Mouse (Mus musculus): ENCODE results near the gene Gm17651. TPM values are rescaled to one million over a fixed set of nuclear protein-coding genes. Genes with fewer than 3 reads are reported as not detected.

The Gm17651 gene
- polyA plus RNA-seq, 1 experiment from 2014 or later: not detected

DNA sequence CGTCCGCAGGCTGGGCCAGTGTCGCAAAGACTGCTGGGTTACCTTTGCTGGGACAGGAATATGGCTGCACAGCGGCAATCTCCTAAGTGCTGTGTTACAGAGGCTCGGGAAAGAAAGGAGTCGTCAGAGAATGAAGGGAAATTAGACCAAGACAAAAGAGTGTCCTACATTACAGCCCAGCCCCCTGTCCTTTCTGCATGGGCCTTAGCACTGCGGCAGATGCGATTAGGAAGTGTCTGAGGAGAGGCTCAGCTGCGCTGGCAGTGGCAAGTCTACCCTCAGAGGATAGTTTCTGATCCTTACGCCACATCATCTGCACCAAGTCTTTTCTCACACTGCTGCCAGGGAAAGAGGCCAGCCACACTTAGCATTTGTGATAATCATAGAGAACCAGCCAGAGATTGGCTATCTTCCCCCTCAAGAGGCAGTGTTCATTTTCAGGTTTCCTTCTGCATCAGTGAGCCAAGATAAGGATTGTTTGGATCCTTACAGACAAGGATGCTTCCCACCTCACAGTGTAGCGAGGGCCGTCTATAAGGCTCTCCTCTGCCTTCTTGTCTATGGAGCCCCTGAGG, 17.0 kb upstream of the Gm17651 start:
- peaks cover 7% of the 10 kb centered on the region; the same call in 1 of the 2 replicates for H3K36me3 ChIP-seq
- no peak overlapping the region for H3K9ac ChIP-seq (replicated peaks)
- H3K4me3 ChIP-seq: no peak overlapping the region
- H3K4me1 ChIP-seq: no peaks in the 10 kb centered on the region
- H3K4me2 ChIP-seq (replicated peaks): no peak overlapping the region
- H3K9me3 ChIP-seq: no peaks in the 10 kb centered on the region
- no peaks in the 10 kb centered on the region for H3K27me3 ChIP-seq
- 52% methylated on average over 12 of the region's 12 CpGs for WGBS
- ATAC-seq (replicated peaks): 0 out of 2 replicates have a peak, but pooled peaks have one; percentile 40
- H3K27ac ChIP-seq (replicated peaks): no peak overlapping the region

DNA sequence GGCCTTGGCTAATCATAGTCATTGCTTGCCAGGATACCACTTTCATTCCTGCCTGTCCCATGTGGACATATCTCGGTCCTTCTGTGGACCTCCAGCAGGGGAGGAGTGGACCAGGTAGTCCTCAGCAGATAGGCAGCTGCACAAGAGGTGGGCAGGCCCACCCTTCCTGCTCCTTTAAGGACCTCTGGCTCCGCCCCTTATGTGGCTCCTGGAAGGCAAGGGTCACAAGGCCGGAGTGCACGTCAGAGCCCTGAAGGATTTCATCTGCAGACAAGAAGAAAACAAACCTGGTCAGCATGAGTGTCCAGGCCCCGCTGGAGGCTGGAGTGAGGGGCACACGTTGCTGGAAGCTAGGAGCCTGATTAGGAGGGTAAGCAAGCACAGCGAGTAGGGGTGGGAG, 16.1 kb upstream of the Gm17651 start:
- Histone ChIP-seq H3K4me1 (no peaks in the 10 kb centered on the region), H3K27me3 (no peaks in the 10 kb centered on the region), H3K36me3 (peaks cover 7% of the 10 kb centered on the region; the same call in 1 of the 2 replicates), H3K4me3 (no peak overlapping the region), H3K27ac (replicated peaks) (no peak overlapping the region), H3K9ac (replicated peaks) (no peak overlapping the region), H3K4me2 (replicated peaks) (no peak overlapping the region), H3K9me3 (no peaks in the 10 kb centered on the region)
- 71% methylated on average over 7 of the region's 7 CpGs for whole genome bisulfite sequencing
- no peak for ATAC-seq (replicated peaks)

DNA sequence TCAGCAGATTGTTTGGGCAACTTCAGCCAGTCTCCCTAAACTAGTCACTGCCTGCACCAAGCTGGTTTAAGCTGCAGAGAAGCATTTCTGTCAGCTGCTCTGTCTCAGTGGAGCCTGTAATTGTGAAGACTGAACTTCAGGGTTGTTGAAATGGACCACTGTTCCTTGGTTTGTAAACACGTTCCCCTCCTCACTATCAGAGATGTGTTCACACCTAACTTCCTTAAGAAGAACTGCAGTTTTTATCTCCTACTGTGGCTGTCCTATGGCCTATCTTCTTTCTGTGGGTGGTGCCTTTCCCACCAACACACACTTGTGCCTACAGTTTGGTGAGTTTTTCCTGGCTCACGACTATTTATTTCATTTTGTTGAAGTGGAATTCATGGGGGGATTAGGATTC, 14.8 kb upstream of the Gm17651 start:
- 87% methylated on average over 2 of the region's 2 CpGs for WGBS
- no peak overlapping the region for H3K4me2 ChIP-seq (replicated peaks)
- no peaks in the 10 kb centered on the region for H3K27me3 ChIP-seq
- ATAC-seq (replicated peaks): no peak
- H3K36me3 ChIP-seq: peaks cover 3% of the 10 kb centered on the region; the same call in 1 of the 2 replicates
- no peaks in the 10 kb centered on the region for H3K4me1 ChIP-seq
- no peak overlapping the region for H3K9ac ChIP-seq (replicated peaks)
- no peak overlapping the region for H3K27ac ChIP-seq (replicated peaks)
- no peaks in the 10 kb centered on the region for H3K9me3 ChIP-seq
- no peak overlapping the region for H3K4me3 ChIP-seq

DNA sequence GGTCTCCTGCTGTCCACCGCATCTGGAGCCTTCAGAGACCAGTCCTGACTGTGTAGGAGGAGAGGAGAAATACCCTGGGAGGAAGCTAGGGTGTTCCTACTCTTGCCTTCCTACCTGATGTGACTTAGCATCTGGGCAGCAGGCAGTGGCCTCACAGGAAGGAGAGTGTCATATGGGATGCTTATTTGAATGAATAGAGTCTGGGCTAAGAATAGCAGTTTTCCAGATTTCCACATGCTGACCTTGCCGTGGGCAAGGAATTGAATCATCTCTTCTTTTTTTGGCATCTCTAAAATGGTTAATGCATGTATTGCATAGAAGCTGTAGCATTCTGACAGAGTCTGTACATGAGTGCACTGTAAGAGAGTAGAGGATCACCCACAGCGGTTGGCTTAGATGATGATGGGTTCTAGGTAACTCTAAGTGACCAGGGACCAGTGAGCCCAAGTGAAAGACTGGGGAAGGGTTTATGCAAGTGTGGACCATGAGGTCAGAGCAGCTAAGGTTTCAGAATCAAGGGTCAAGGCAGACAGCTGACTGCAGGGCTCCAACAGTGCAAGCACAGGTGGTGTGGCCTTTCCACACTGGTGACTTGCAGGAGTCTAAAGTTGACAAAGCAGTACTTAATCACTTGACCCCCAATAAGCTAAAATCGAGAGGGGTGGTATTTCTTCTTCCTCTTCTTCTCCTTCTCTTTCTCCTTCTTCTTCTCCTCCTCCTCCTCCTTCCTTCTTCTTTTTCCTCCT, 12.1 kb upstream of the Gm17651 start:
- WGBS: 88% methylated on average over 4 of the region's 4 CpGs
- no peaks in the 10 kb centered on the region for H3K9me3 ChIP-seq
- no peak overlapping the region for H3K9ac ChIP-seq (replicated peaks)
- no peak for ATAC-seq (replicated peaks)
- H3K4me2 ChIP-seq (replicated peaks): no peak overlapping the region
- no peaks in the 10 kb centered on the region for H3K36me3 ChIP-seq
- H3K4me1 ChIP-seq: peaks cover 13% of the 10 kb centered on the region
- peaks cover 11% of the 10 kb centered on the region; the same call in 1 of the 2 replicates for H3K27me3 ChIP-seq
- no peak overlapping the region for H3K27ac ChIP-seq (replicated peaks)
- no peak overlapping the region for H3K4me3 ChIP-seq

DNA sequence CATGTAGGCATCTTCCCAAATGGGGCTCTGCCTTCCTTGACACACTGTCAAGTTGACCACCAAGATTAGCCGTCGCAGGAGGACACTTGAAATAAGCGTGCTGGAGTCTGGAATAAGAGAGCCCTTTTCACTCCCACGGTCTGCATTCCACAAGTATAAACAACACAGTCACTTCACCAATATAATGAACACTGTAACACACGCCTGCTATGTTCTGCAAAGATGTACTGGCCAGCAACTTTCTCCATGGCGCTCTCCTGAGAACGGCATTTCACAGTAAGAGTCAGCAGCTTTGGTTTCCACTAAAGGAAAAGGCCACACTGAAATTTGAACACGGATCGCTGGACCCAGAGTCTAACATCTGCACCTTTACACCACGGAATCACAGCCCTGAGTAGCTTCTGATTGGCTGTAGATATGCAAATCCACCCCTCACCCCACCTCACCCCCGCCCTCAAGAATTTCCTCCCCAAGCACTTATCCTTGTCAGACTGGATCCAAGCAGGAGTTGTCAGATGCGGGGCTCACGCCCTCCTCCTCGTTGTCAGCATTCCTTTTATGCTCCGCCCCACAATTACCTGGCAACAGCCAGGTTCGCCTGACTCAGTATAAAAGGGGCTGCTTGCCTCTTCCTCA, 9.2 kb upstream of the Gm17651 start:
- ATAC-seq (replicated peaks): no peak
- no peaks in the 10 kb centered on the region for H3K36me3 ChIP-seq

DNA sequence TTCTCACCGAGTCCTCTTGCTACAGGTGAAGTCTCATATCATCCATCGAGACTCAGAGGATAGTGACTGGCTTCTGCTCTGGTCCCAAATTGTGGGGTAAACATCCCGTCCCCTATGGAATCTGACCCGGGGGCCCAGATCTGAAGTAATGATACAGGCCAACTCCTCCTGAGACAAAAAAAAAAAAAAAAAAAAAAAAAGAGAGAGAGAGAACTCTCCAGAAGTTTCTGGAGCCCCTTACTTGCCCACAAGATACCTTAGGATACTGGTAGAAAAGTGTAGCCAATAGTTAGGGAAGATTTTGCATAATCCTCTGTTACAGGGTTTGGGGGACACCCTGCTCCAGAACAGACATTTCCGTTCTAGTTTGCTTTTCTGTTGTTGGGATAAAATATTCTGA, 8.1 kb upstream of the Gm17651 start:
- Histone ChIP-seq H3K9me3 (no peaks in the 10 kb centered on the region), H3K36me3 (no peaks in the 10 kb centered on the region), H3K9ac (replicated peaks) (no peak overlapping the region), H3K4me2 (replicated peaks) (peak overlapping the region; percentile 47; the same call in 1 of the 2 replicates), H3K4me1 (peaks cover 23% of the 10 kb centered on the region), H3K27me3 (peaks cover 14% of the 10 kb centered on the region; the same call in 1 of the 2 replicates), H3K4me3 (no peak overlapping the region), H3K27ac (replicated peaks) (no peak overlapping the region)
- WGBS: 22% methylated on average over 5 of the region's 5 CpGs
- no peak for ATAC-seq (replicated peaks)

More for the DNA sequence above, 9.2 kb upstream of the Gm17651 start:
- no peaks in the 10 kb centered on the region for H3K9me3 ChIP-seq
- H3K4me1 ChIP-seq: peaks cover 23% of the 10 kb centered on the region
- H3K4me2 ChIP-seq (replicated peaks): peak overlapping the region; percentile 3; the same call in 1 of the 2 replicates
- 0 out of 2 replicates have a peak overlapping the region, but pooled peaks have one; percentile 1 for H3K4me3 ChIP-seq
- 6% methylated on average over 16 of the region's 16 CpGs for WGBS
- peaks cover 14% of the 10 kb centered on the region; the same call in 1 of the 2 replicates for H3K27me3 ChIP-seq
- H3K9ac ChIP-seq (replicated peaks): no peak overlapping the region
- no peak overlapping the region for H3K27ac ChIP-seq (replicated peaks)

DNA sequence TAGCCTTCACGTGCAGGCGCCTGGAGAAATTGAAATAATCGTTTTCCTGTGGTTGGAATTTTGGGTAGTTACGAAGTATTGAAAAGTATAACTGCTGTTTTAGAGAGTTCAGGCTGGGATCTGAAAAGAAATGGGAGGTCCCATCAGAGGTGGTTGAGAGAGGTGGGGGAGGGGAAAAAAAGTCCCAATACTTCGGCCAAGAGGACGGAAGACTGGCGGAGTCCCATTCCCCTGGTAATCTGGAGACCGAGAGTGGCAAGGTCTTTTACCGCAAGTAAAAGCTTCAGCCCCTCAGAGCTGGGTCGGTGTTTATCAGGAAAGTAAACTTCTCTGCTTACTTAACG, 7.6 kb upstream of the Gm17651 start:
- Histone ChIP-seq H3K9me3 (no peaks in the 10 kb centered on the region), H3K36me3 (no peaks in the 10 kb centered on the region), H3K4me3 (peak overlapping the region; percentile 30), H3K27me3 (peaks cover 14% of the 10 kb centered on the region; the same call in 1 of the 2 replicates), H3K4me2 (replicated peaks) (peak overlapping the region; percentile 47), H3K9ac (replicated peaks) (no peak overlapping the region), H3K4me1 (peaks cover 23% of the 10 kb centered on the region), H3K27ac (replicated peaks) (no peak overlapping the region)
- ATAC-seq (replicated peaks): no peak
- 3% methylated on average over 11 of the region's 11 CpGs for WGBS

DNA sequence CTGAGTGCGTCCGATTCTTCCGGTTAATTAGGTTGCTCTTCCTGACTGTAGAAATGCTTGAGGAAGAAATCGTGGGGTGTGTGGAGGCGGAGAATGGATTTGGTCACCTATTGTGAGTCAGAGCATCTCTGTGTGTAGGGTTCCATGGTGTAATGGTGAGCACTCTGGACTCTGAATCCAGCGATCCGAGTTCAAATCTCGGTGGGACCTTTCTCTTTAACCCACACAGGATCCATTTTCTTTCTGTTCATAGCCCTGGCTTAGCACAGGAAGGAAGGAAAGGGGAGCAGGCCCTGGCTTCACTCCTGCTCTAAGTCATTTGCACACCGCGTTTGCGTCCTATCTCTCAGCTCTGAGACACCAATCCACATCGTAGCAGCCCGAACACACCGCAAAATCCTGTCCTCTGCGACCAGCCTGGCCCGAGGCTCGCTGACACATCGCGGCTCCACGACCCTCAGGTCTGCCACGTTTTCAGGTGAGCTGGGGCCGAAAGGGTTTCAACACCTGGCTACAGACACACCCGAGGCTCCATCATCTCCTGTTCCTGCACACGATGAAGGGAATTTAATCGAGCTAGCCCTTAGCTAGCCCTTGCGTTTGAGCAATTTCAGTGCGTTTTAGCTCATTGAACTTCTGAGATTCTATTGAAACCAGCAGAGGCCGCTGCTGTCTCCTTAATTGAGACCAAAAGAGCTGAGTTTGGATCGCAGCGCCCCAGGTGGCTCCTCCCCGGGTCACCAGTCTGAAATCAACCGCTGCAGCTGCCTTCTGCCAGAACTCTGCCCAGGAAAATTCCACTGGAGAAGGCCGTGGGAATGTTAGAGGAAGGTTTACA, 7.0 kb upstream of the Gm17651 start:
- peak; percentile 42 for ATAC-seq (replicated peaks)
- no peaks in the 10 kb centered on the region for H3K36me3 ChIP-seq
- peak overlapping the region; percentile 47 for H3K4me2 ChIP-seq (replicated peaks)
- peak overlapping the region; percentile 30 for H3K4me3 ChIP-seq
- WGBS: under 1% methylated on average over 33 of the region's 33 CpGs
- no peaks in the 10 kb centered on the region for H3K9me3 ChIP-seq
- H3K27me3 ChIP-seq: peaks cover 14% of the 10 kb centered on the region; the same call in 1 of the 2 replicates
- peaks cover 23% of the 10 kb centered on the region for H3K4me1 ChIP-seq
- peak overlapping the region; percentile 5 for H3K9ac ChIP-seq (replicated peaks)
- no peak overlapping the region for H3K27ac ChIP-seq (replicated peaks)

DNA sequence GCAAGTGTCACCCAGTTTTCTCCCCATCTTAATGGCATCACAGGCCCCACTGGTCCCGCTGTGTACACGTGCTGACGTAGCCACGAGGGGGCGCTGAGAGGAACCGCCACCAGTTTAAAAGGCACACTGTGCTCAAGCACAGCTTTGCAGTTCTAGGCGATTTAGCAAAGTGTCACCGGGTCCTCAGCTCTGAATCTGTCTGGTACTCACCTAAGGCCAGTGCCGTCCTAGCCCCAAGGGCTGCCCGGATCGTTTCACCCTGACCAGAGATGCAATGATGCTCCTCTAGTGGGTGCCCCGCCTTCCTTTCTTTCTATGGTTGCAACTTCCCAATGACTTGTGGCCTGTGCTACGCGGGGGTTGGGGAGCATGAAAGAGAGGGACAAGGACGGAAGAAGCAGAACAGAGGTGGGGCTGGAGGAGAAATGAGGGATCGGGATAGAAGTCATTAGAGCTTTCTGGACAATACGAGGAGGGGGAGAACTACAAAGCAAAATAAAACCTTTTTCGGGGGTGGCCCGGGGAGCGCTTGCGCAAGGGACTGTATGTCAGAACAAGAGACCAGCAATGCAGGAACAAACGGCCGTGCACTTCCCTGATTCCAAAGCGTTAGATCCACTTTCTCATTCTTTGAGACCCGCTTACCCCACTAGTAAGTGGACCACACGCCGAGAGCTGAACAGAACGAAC, 6.3 kb upstream of the Gm17651 start:
- Histone ChIP-seq H3K36me3 (no peaks in the 10 kb centered on the region), H3K4me1 (peaks cover 23% of the 10 kb centered on the region), H3K27ac (replicated peaks) (no peak overlapping the region), H3K27me3 (peaks cover 14% of the 10 kb centered on the region; the same call in 1 of the 2 replicates), H3K4me2 (replicated peaks) (peak overlapping the region; percentile 47), H3K9ac (replicated peaks) (peak overlapping the region; percentile 5; the same call in 1 of the 2 replicates), H3K9me3 (no peaks in the 10 kb centered on the region), H3K4me3 (peak overlapping the region; percentile 30)
- ATAC-seq (replicated peaks): peak; percentile 87
- WGBS: under 1% methylated on average over 28 of the region's 28 CpGs

DNA sequence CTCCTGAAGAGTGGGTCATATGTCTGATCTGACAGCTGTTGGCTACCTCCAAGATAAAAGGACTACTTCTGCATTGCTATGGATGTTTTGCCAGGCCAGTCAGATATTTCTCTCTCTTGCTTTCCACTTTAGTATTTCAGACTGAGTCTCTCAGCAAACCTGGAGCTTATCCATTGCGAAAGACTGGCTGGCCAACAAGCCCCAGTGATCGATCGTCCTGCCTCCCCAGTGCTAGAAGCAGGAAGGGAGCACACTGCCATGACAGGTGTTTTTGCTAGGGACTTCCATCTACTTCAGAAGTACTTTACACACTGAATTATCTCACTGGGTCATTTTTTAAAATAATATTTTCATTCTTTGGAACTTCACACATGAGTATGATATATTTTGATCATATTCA, 3.9 kb upstream of the Gm17651 start:
- H3K4me2 ChIP-seq (replicated peaks): no peak overlapping the region
- no peaks in the 10 kb centered on the region for H3K36me3 ChIP-seq
- ATAC-seq (replicated peaks): no peak
- no peak overlapping the region for H3K27ac ChIP-seq (replicated peaks)
- H3K4me1 ChIP-seq: peaks cover 17% of the 10 kb centered on the region
- H3K4me3 ChIP-seq: no peak overlapping the region
- 96% methylated on average over 3 of the region's 3 CpGs for WGBS
- H3K9me3 ChIP-seq: no peaks in the 10 kb centered on the region
- no peak overlapping the region for H3K9ac ChIP-seq (replicated peaks)
- peaks cover 14% of the 10 kb centered on the region; the same call in 1 of the 2 replicates for H3K27me3 ChIP-seq

DNA sequence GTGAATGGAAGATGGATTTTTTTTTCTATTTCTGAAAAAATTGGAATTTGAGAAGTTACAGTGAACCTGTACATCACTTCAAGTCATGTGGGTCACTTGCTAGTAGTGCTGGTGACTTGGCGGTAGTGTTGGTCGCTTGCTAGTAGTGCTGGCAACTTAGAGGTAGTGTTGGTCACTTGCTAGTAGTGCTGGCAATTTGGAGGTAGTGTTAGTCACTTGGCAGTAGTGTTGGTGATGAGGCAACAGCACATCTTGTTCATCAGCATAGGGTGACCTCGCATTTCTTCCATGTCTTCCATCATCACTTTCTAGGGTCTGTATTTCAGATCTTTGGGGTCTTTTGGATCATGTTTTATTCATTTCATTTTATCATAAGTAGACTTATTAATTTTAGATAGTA, 1.6 kb upstream of the Gm17651 start:
- Histone ChIP-seq H3K9ac (replicated peaks) (no peak overlapping the region), H3K9me3 (no peaks in the 10 kb centered on the region), H3K4me1 (peaks cover 6% of the 10 kb centered on the region), H3K36me3 (no peaks in the 10 kb centered on the region), H3K27me3 (0 out of 2 replicates have a peak, but pooled peaks cover 3% of the 10 kb centered on the region), H3K4me2 (replicated peaks) (no peak overlapping the region), H3K4me3 (no peak overlapping the region), H3K27ac (replicated peaks) (no peak overlapping the region)
- no peak for ATAC-seq (replicated peaks)
- 98% methylated on average over 3 of the region's 3 CpGs for WGBS
